Mouse (Mus musculus) fibroblast of lung, adult 2 months (primary cell): Measurements from ENCODE around the gene Cyb5d2.
A peak's percentile ranks its signal among the peaks of the same experiment; 100 is the strongest.
"Not testable (repeated sequence)": the region's sequence is repeated elsewhere in the genome, so short reads cannot be mapped to it uniquely, and the experiment has no call there.

ENCODE experiments used
- DNase-seq: peaks from one replicate; pipeline ENCODE4 v3.0.0-alpha.2; 2011; ENCODE audit warnings: low read depth

Cyb5d2 gene

GRCm38 (mm10) chr11:72772611-72773010, 23.3 kb downstream of the Cyb5d2 start:
- DNase-seq, result not testable (repeated sequence)

GRCm38 (mm10) chr11:72771461-72771860, 24.5 kb downstream of the Cyb5d2 start:
- no peak for DNase-seq

GRCm38 (mm10) chr11:72770816-72771215, 25.1 kb downstream of the Cyb5d2 start:
- no peak for DNase-seq

- DNase-seq, result no peak
Observed at GRCm38 (mm10) chr11:72770324-72770723, 25.6 kb downstream of the Cyb5d2 start.

GRCm38 (mm10) chr11:72769061-72769460, 26.9 kb downstream of the Cyb5d2 start:
- no peak for DNase-seq

GRCm38 (mm10) chr11:72767716-72768115, 28.2 kb downstream of the Cyb5d2 start:
- DNase-seq, result no peak

GRCm38 (mm10) chr11:72764270-72764669, 31.7 kb downstream of the Cyb5d2 start:
- DNase-seq, result no peak

- DNase-seq, result no peak
Observed at GRCm38 (mm10) chr11:72760781-72761180, 35.2 kb downstream of the Cyb5d2 start.

GRCm38 (mm10) chr11:72759581-72759980, 36.4 kb downstream of the Cyb5d2 start:
- DNase-seq, result no peak

- no peak for DNase-seq
Observed at GRCm38 (mm10) chr11:72758316-72758715, 37.6 kb downstream of the Cyb5d2 start.

GRCm38 (mm10) chr11:72751956-72752355, 44.0 kb downstream of the Cyb5d2 start:
- peak; percentile 89 for DNase-seq

- DNase-seq, result no peak
Observed at GRCm38 (mm10) chr11:72739048-72739447, 56.9 kb downstream of the Cyb5d2 start.

GRCm38 (mm10) chr11:72737517-72737916, 58.4 kb downstream of the Cyb5d2 start:
- not testable (repeated sequence) for DNase-seq

GRCm38 (mm10) chr11:72736320-72736719, 59.6 kb downstream of the Cyb5d2 start:
- no peak for DNase-seq

- no peak for DNase-seq
Observed at GRCm38 (mm10) chr11:72735519-72735860, 60.5 kb downstream of the Cyb5d2 start.

- peak; percentile 57 for DNase-seq
Observed at GRCm38 (mm10) chr11:72734840-72735518, 61.0 kb downstream of the Cyb5d2 start.

- DNase-seq, result no peak
Observed at GRCm38 (mm10) chr11:72733736-72734135, 62.2 kb downstream of the Cyb5d2 start.
